Mouse (Mus musculus) forebrain, postnatal 0 days (tissue): Measurements from ENCODE around the gene Myo1f. TPM values are rescaled to one million over a fixed set of nuclear protein-coding genes. Genes with fewer than 3 reads are reported as not detected.

Source experiments
- ATAC-seq: fragments of 200-750 bp; cut with Nextera tagmentation; 2 replicates; pipeline ENCODE4 v1.8.0; 2017; ENCODE audit warnings: mild to moderate bottlenecking, moderate library complexity
- DNase-seq: peaks from one replicate; pipeline ENCODE4 v3.0.0-alpha.2; 2015
- H3K27ac ChIP-seq: fragments of 300-500 bp; sonication (generic); 2 replicates; pipeline ENCODE4 v1.5.1; 2014; ENCODE audit warnings: low read depth, mild to moderate bottlenecking, antibody characterized with exemption, low read length, moderate library complexity, mixed read lengths
- H3K27me3 ChIP-seq: fragments of 300-500 bp; sonication (generic); 2 replicates; pipeline ENCODE4 v1.6.1; 2014; ENCODE audit warnings: mild to moderate bottlenecking, low read length, mixed read lengths; ENCODE audit not compliant: insufficient read depth
- H3K36me3 ChIP-seq: fragments of 300-500 bp; sonication (generic); 2 replicates; pipeline ENCODE4 v1.6.1; 2014; ENCODE audit warnings: mild to moderate bottlenecking, moderate library complexity; ENCODE audit not compliant: insufficient read depth
- H3K4me1 ChIP-seq: fragments of 300-500 bp; sonication (generic); 2 replicates; pipeline ENCODE4 v1.6.1; 2014; ENCODE audit warnings: antibody characterized with exemption; ENCODE audit not compliant: insufficient read depth
- H3K4me2 ChIP-seq: fragments of 300-500 bp; sonication (generic); 2 replicates; pipeline ENCODE4 v1.6.1; 2014; ENCODE audit warnings: low read depth, mild to moderate bottlenecking, moderate library complexity
- H3K4me3 ChIP-seq: fragments of 300-500 bp; sonication (generic); 2 replicates; pipeline ENCODE4 v1.5.1; 2014; ENCODE audit warnings: low read depth, low read length, mixed read lengths
- H3K9ac ChIP-seq: fragments of 300-500 bp; sonication (generic); 2 replicates; pipeline ENCODE4 v1.6.1; 2014; ENCODE audit warnings: mild to moderate bottlenecking
- H3K9me3 ChIP-seq: fragments of 300-500 bp; sonication (generic); 2 replicates; pipeline ENCODE4 v1.6.1; 2016; ENCODE audit warnings: low read length
- CTCF ChIP-seq: sonication (generic); IDR thresholded peaks from 2 replicates; pipeline ENCODE4 v1.5.1; 2016; ENCODE audit warnings: antibody characterized with exemption, control low read depth, low read depth
- WGBS: fragments of 180-500 bp; shearing (Covaris S2); extraction: QIAGEN DNeasy Blood & Tissue Kit; methylation state at CpG from one replicate; pipeline ENCODE4 v1.1.7; 2014; 5-methylcytosine and 5-hydroxymethylcytosine counted together
- polyA plus RNA-seq: library from polyadenylated mRNA; unstranded; fragments of >200 nt; fragmentation: Nextera tagmentation; extraction: Ambion mirVana; gene quantifications from 2 replicates; pipeline ENCODE4 v1.2.1, GENCODE M21; 2015
- total RNA-seq: library from RNA; depleted of rRNA; stranded (reverse); fragments of >200 nt; gene quantifications from 2 replicates; pipeline ENCODE4 v1.2.3, GENCODE M21; 2014

The Myo1f gene
- total and polyA plus RNA-seq, 2 experiments from 2014 or later: 1.5 to 2.0 TPM

- H3K27me3 ChIP-seq: no peaks in the 10 kb centered on the region
- no peak overlapping the region for H3K4me2 ChIP-seq
- H3K9me3 ChIP-seq: no peaks in the 10 kb centered on the region
- no peak overlapping the region for H3K9ac ChIP-seq
- H3K4me3 ChIP-seq: no peak overlapping the region
- WGBS: 48% methylated on average over 1 of the region's 1 CpGs
- ATAC-seq: no peak
- H3K4me1 ChIP-seq: no peaks in the 10 kb centered on the region
- no peak for TF ChIP-seq CTCF
- H3K36me3 ChIP-seq: no peaks in the 10 kb centered on the region
- no peak for DNase-seq
- no peak overlapping the region for H3K27ac ChIP-seq
Observed at GRCm38 (mm10) chr17:33564599-33564998, 9.1 kb downstream of the Myo1f start.

DNA sequence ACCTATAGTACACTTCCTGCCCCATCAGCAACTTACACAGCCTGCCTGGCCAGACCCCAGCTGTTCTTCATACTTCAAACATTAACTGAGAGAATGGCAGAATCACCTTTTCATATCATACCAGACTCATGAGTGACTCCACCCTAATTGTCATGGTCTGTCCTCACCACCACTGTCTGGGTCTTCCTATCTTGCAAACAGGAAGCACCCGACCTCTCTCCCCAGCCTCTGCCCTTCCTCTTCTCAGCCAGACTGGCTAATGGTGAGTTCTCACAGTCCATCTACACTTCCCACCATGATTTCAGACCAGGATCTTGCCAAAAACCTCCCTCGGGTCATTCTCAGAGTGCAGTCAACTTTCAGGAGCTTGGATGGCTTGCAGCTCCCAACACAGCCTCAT, 10.7 kb downstream of the Myo1f start:
- H3K27ac ChIP-seq: no peak overlapping the region
- H3K4me2 ChIP-seq: no peak overlapping the region
- no peak overlapping the region for H3K4me3 ChIP-seq
- H3K9me3 ChIP-seq: no peaks in the 10 kb centered on the region
- DNase-seq (no peak), ATAC-seq (no peak)
- H3K27me3 ChIP-seq: no peaks in the 10 kb centered on the region
- H3K4me1 ChIP-seq: no peaks in the 10 kb centered on the region
- no peaks in the 10 kb centered on the region for H3K36me3 ChIP-seq
- H3K9ac ChIP-seq: no peak overlapping the region
- TF ChIP-seq CTCF: no peak
- WGBS: 76% methylated on average over 2 of the region's 2 CpGs

GRCm38 (mm10) chr17:33584061-33584460, 28.6 kb downstream of the Myo1f start:
- ATAC-seq (no peak), DNase-seq (no peak)
- no peaks in the 10 kb centered on the region for H3K4me1 ChIP-seq
- WGBS: 86% methylated on average over 4 of the region's 4 CpGs
- no peak overlapping the region for H3K4me3 ChIP-seq
- H3K36me3 ChIP-seq: no peaks in the 10 kb centered on the region
- no peak overlapping the region for H3K27ac ChIP-seq
- H3K4me2 ChIP-seq: no peak overlapping the region
- no peaks in the 10 kb centered on the region for H3K27me3 ChIP-seq
- TF ChIP-seq CTCF: no peak
- no peak overlapping the region for H3K9ac ChIP-seq
- H3K9me3 ChIP-seq: no peaks in the 10 kb centered on the region

DNA sequence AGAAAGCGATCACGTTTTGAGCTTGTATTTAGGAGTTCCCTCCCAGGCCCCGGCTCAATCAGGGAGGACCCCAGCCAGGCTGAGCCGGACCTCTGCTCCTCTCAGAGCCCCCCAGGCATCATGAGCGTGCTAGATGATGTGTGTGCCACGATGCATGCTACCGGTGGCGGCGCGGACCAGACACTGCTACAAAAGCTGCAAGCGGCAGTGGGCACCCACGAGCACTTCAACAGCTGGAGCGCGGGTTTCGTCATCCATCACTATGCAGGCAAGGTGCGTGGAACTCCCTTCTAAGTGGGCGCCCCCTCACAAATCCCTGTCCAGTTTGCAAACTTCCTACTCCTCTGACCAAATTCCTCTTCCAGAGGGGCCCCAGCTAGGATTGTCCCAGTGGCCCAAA, 30.5 kb downstream of the Myo1f start:
- Histone ChIP-seq H3K9ac (no peak overlapping the region), H3K4me2 (no peak overlapping the region), H3K27me3 (no peaks in the 10 kb centered on the region), H3K4me3 (no peak overlapping the region), H3K9me3 (no peaks in the 10 kb centered on the region), H3K27ac (no peak overlapping the region), H3K4me1 (no peaks in the 10 kb centered on the region), H3K36me3 (no peaks in the 10 kb centered on the region)
- no peak for TF ChIP-seq CTCF
- DNase-seq: no peak
- WGBS: 77% methylated on average over 17 of the region's 17 CpGs
- ATAC-seq: no peak

- no peak for TF ChIP-seq CTCF
- no peaks in the 10 kb centered on the region for H3K9me3 ChIP-seq
- no peaks in the 10 kb centered on the region for H3K36me3 ChIP-seq
- no peaks in the 10 kb centered on the region for H3K27me3 ChIP-seq
- no peak overlapping the region for H3K9ac ChIP-seq
- H3K4me2 ChIP-seq: no peak overlapping the region
- H3K27ac ChIP-seq: no peak overlapping the region
- H3K4me1 ChIP-seq: no peaks in the 10 kb centered on the region
- no peak overlapping the region for H3K4me3 ChIP-seq
- DNase-seq (no peak), ATAC-seq (no peak)
Observed at GRCm38 (mm10) chr17:33597271-33597670, 41.8 kb downstream of the Myo1f start.

DNA sequence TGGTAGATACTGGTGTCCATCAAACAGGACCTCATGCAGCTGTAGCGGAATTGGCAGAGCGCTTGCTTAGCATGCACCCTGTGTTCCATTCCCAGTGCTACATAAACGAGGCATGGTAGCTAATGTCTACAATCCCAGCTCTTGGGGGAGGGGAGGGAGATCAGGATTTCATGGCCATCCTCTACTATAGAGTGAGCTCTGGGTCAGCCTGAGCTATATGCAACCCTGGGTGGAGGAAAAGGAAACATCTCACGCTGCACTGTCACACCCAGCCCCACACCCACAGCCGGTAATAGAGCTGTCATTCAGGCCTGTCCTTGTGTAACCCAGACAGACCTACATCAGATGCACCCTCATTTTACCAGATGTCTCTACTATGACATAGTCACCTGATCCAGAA, 43.0 kb downstream of the Myo1f start:
- Histone ChIP-seq H3K4me2 (no peak overlapping the region), H3K4me3 (no peak overlapping the region), H3K36me3 (no peaks in the 10 kb centered on the region), H3K4me1 (no peaks in the 10 kb centered on the region), H3K9ac (no peak overlapping the region), H3K27ac (no peak overlapping the region), H3K27me3 (no peaks in the 10 kb centered on the region), H3K9me3 (no peaks in the 10 kb centered on the region)
- 91% methylated on average over 5 of the region's 5 CpGs for WGBS
- TF ChIP-seq CTCF: no peak
- ATAC-seq: no peak
- DNase-seq: no peak

- H3K4me2 ChIP-seq: no peak overlapping the region
- H3K4me1 ChIP-seq: no peaks in the 10 kb centered on the region
- no peak for ATAC-seq
Observed at GRCm38 (mm10) chr17:33599836-33600475, 44.4 kb downstream of the Myo1f start.

More at GRCm38 (mm10) chr17:33599836-33600475, 44.4 kb downstream of the Myo1f start:
- Histone ChIP-seq H3K36me3 (no peaks in the 10 kb centered on the region), H3K4me3 (no peak overlapping the region), H3K9ac (no peak overlapping the region), H3K27me3 (no peaks in the 10 kb centered on the region), H3K27ac (no peak overlapping the region), H3K9me3 (no peaks in the 10 kb centered on the region)
- TF ChIP-seq CTCF: no peak
- DNase-seq: no peak
- WGBS: 90% methylated on average over 8 of the region's 8 CpGs
